Mouse (Mus musculus) CH12.LX (cell line): ENCODE measurements around the gene Tanc1. TPM values are rescaled to one million over a fixed set of nuclear protein-coding genes. Genes with fewer than 3 reads are reported as not detected.

ENCODE experiments used
- DNase-seq: peaks from one replicate; pipeline ENCODE4 v3.0.0-alpha.2; 2013; ENCODE audit errors: extremely low read depth
- H3K27ac ChIP-seq: 2 replicates; pipeline ENCODE4 v1.5.1; 2012; ENCODE audit warnings: low read depth, mild to moderate bottlenecking, control low read depth, moderate library complexity; ENCODE audit not compliant: insufficient read depth
- H3K27me3 ChIP-seq: replicated peaks from 2 replicates; pipeline ENCODE3; 2012; ENCODE audit warnings: inconsistent platforms
- H3K36me3 ChIP-seq, 2 experiments: replicated peaks in 1 of 2; 2 replicates each; pipeline versions ENCODE3 to v1.6.1; 2012; ENCODE audit warnings: inconsistent platforms in 1 of 2, low read length in 1 of 2, mild to moderate bottlenecking in 1 of 2, mixed read lengths in 1 of 2, moderate library complexity in 1 of 2; ENCODE audit not compliant: control insufficient read depth in 1 of 2, insufficient read depth in 1 of 2
- H3K4me1 ChIP-seq, 2 experiments: 2 replicates each; pipeline ENCODE4 v1.6.1; 2012; ENCODE audit warnings: inconsistent platforms in 1 of 2, moderate library complexity in 1 of 2; ENCODE audit not compliant: insufficient read depth in 2 of 2, control insufficient read depth in 1 of 2
- H3K4me2 ChIP-seq: 2 replicates; pipeline ENCODE4 v1.6.1; 2012; ENCODE audit warnings: low read depth, mild to moderate bottlenecking, control low read depth; ENCODE audit not compliant: poor library complexity, insufficient read depth, severe bottlenecking
- H3K4me3 ChIP-seq, 3 experiments: fragments of 150-350 bp in 1 of 3; sonication (generic) in 1 of 3; replicated peaks in 1 of 3; 2 replicates each; pipeline versions ENCODE3 to v1.5.1; 2011 to 2012; ENCODE audit warnings: low read depth in 2 of 3, low read length in 2 of 3, mild to moderate bottlenecking in 2 of 3, moderate library complexity in 2 of 3, control low read depth in 1 of 3, improper control_type of control experiment in 1 of 3, inconsistent platforms in 1 of 3, mixed read lengths in 1 of 3; ENCODE audit not compliant: poor library complexity in 1 of 3
- H3K79me2 ChIP-seq: replicated peaks from 2 replicates; pipeline ENCODE4 v1.6.1; 2012; ENCODE audit warnings: mild to moderate bottlenecking, moderate library complexity; ENCODE audit not compliant: control insufficient read depth, poor library complexity, insufficient read depth, severe bottlenecking; ENCODE audit errors: extremely low read depth
- H3K9ac ChIP-seq: 2 replicates; pipeline ENCODE4 v1.6.1; 2012; ENCODE audit warnings: low read depth, mild to moderate bottlenecking, control low read depth, moderate library complexity; ENCODE audit not compliant: insufficient read depth
- H3K9me3 ChIP-seq: replicated peaks from 2 replicates; pipeline ENCODE3; 2012; ENCODE audit warnings: low read length, inconsistent platforms, mixed read lengths
- CHD2 ChIP-seq: IDR thresholded peaks from 2 replicates; pipeline ENCODE4 v1.6.1; 2011; ENCODE audit warnings: low read length, improper control_type of control experiment
- CTCF ChIP-seq, 2 experiments: IDR thresholded peaks in 1 of 2; conservative IDR thresholded peaks in 1 of 2; 2 replicates each; pipeline ENCODE4 v1.5.1; 2011 to 2012; ENCODE audit warnings: low read depth in 2 of 2, low read length in 2 of 2, improper control_type of control experiment in 1 of 2, inconsistent platforms in 1 of 2, mild to moderate bottlenecking in 1 of 2, moderate library complexity in 1 of 2
- ELF1 ChIP-seq: IDR thresholded peaks from 2 replicates; pipeline ENCODE4 v1.6.1; 2014; ENCODE audit warnings: low read depth, mild to moderate bottlenecking, inconsistent platforms, low read length, improper control_type of control experiment
- ETS1 ChIP-seq: conservative IDR thresholded peaks from 2 replicates; pipeline ENCODE4 v1.6.1; 2012; ENCODE audit warnings: low read depth, mild to moderate bottlenecking, inconsistent platforms, low read length, improper control_type of control experiment, moderate library complexity
- GABPA ChIP-seq: IDR thresholded peaks from 2 replicates; pipeline ENCODE4 v1.6.1; 2012; ENCODE audit warnings: low read depth, low read length, improper control_type of control experiment, inconsistent platforms; ENCODE audit not compliant: insufficient replicate concordance
- HCFC1 ChIP-seq: IDR thresholded peaks from 2 replicates; pipeline ENCODE4 v1.6.1; 2012; ENCODE audit warnings: low read depth, mild to moderate bottlenecking, inconsistent platforms, low read length, improper control_type of control experiment
- IRF4 ChIP-seq: IDR thresholded peaks from 2 replicates; pipeline ENCODE4 v1.6.1; 2014; ENCODE audit warnings: low read depth, mild to moderate bottlenecking, inconsistent platforms, low read length, improper control_type of control experiment
- JUN ChIP-seq: IDR thresholded peaks from 2 replicates; pipeline ENCODE4 v1.6.1; 2011; ENCODE audit warnings: low read depth, mild to moderate bottlenecking, low read length, improper control_type of control experiment, moderate library complexity; ENCODE audit not compliant: insufficient read depth
- JUND ChIP-seq: conservative IDR thresholded peaks from 2 replicates; pipeline ENCODE4 v1.6.1; 2011; ENCODE audit warnings: low read depth, low read length, improper control_type of control experiment
- KAT2A ChIP-seq: IDR thresholded peaks from 2 replicates; pipeline ENCODE4 v1.6.1; 2012; ENCODE audit warnings: low read length, improper control_type of control experiment, inconsistent platforms; ENCODE audit not compliant: insufficient replicate concordance
- MAX ChIP-seq: IDR thresholded peaks from 2 replicates; pipeline ENCODE4 v1.6.1; 2011; ENCODE audit warnings: low read length, improper control_type of control experiment
- MEF2A ChIP-seq: IDR thresholded peaks from 2 replicates; pipeline ENCODE4 v1.6.1; 2014; ENCODE audit warnings: low read depth, mild to moderate bottlenecking, inconsistent platforms, low read length, improper control_type of control experiment, borderline replicate concordance
- NELFE ChIP-seq: IDR thresholded peaks from 2 replicates; pipeline ENCODE4 v1.6.1; 2011; ENCODE audit warnings: low read depth, low read length, improper control_type of control experiment
- NRF1 ChIP-seq: IDR thresholded peaks from 2 replicates; pipeline ENCODE4 v1.6.1; 2014; ENCODE audit warnings: low read depth, mild to moderate bottlenecking, inconsistent platforms, low read length, improper control_type of control experiment, moderate library complexity
- RAD21 ChIP-seq: IDR thresholded peaks from 2 replicates; pipeline ENCODE4 v1.6.1; 2011; ENCODE audit warnings: low read depth, mild to moderate bottlenecking, low read length, improper control_type of control experiment, moderate library complexity
- TCF12 ChIP-seq: IDR thresholded peaks from 2 replicates; pipeline ENCODE4 v1.6.1; 2014; ENCODE audit warnings: low read depth, mild to moderate bottlenecking, inconsistent platforms, low read length, improper control_type of control experiment
- UBTF ChIP-seq: IDR thresholded peaks from 2 replicates; pipeline ENCODE4 v1.6.1; 2012; ENCODE audit warnings: low read depth, mild to moderate bottlenecking, inconsistent platforms, low read length, improper control_type of control experiment, moderate library complexity
- USF1 ChIP-seq: IDR thresholded peaks from 2 replicates; pipeline ENCODE4 v1.6.1; 2014; ENCODE audit warnings: low read depth, mild to moderate bottlenecking, inconsistent platforms, low read length, improper control_type of control experiment
- ZKSCAN1 ChIP-seq: IDR thresholded peaks from 2 replicates; pipeline ENCODE4 v1.6.1; 2012; ENCODE audit warnings: low read depth, inconsistent platforms, low read length, improper control_type of control experiment, borderline replicate concordance
- ZNF384 ChIP-seq: IDR thresholded peaks from 2 replicates; pipeline ENCODE4 v1.6.1; 2012; ENCODE audit warnings: low read depth, low read length, improper control_type of control experiment, inconsistent platforms
- dilution Hi-C: fragments of 300-500 bp; cut with MboI; formaldehyde crosslinking; loops from 2 replicates; pipeline ENCODE4 v1.14.3; 2020; ENCODE audit warnings: low sequenced_read_pairs; ENCODE audit not compliant: extremely low pct_unique_long_range_greater_than_20kb, extremely low pct_ligation_motif_present
- in situ Hi-C: fragments of 300-500 bp; cut with MboI; formaldehyde crosslinking; loops from 3 replicates; pipeline ENCODE4 v1.14.3; 2019; ENCODE audit warnings: low sequenced_read_pairs, low pct_ligation_motif_present, low pct_unique_long_range_greater_than_20kb, mixed read lengths
- polyA plus RNA-seq: library from polyadenylated mRNA; unstranded; fragments of >175 nt; gene quantifications from 2 replicates; pipeline ENCODE4 v1.2.1, GENCODE M21; 2012; ENCODE audit warnings: low read depth; ENCODE audit not compliant: insufficient read length
- total RNA-seq, 2 experiments: library from RNA; depleted of rRNA; stranded (reverse); fragments of 300-350 nt in 1 of 2; fragments of >200 nt in 1 of 2; gene quantifications; 2 replicates each; pipeline ENCODE4 v1.2.3; 2012 to 2014

Tanc1 gene
- total and polyA plus RNA-seq, 3 experiments: 0.08 to 0.21 (median 0.08) TPM

- no peaks in the 10 kb centered on the region for H3K27me3 ChIP-seq
- DNase-seq: no peak
- H3K27ac ChIP-seq: no peak overlapping the region
- H3K4me3 ChIP-seq: no peak overlapping the region
- TF ChIP-seq USF1: no peak
- TF ChIP-seq ETS1: no peak
- no peak for TF ChIP-seq ZNF384
- TF ChIP-seq JUN: no peak
- TF ChIP-seq RAD21: no peak
- TF ChIP-seq NELFE: no peak
- TF ChIP-seq ZKSCAN1: no peak
- no peak for TF ChIP-seq JUND
- no peak for TF ChIP-seq HCFC1
- no peak for TF ChIP-seq IRF4
- TF ChIP-seq TCF12: no peak
- no peak for TF ChIP-seq GABPA
- TF ChIP-seq CHD2: no peak
- TF ChIP-seq MEF2A: no peak
- no peak for TF ChIP-seq NRF1
- TF ChIP-seq CTCF (conservative IDR thresholded peaks at IDR 0.05 in 1 of 2, IDR thresholded peaks at IDR 0.05 in 1 of 2; ENCODE audit: low read depth in 2 of 2, low read length in 2 of 2): no peak
- TF ChIP-seq KAT2A: no peak
- no peak for TF ChIP-seq ELF1
- no peaks in the 10 kb centered on the region for H3K79me2 ChIP-seq
- peaks cover 0 to 3% of the 10 kb centered on the region in 2 experiments; a peak in 1 of 4 replicates for H3K4me1 ChIP-seq
- no peak overlapping the region for H3K4me2 ChIP-seq
- dilution Hi-C loops (no loop called here), in situ Hi-C loops (no loop called here)
- H3K9me3 ChIP-seq: no peaks in the 10 kb centered on the region
- no peak overlapping the region for H3K9ac ChIP-seq
- H3K36me3 ChIP-seq: no peaks in the 10 kb centered on the region
Measured at GRCm38 (mm10) chr2:59780240-59780639, 168.4 kb downstream of the Tanc1 start.

- dilution Hi-C loops: no loop called here
- Histone ChIP-seq H3K4me1 (0 out of 4 replicates have a peak, but pooled peaks cover 0 to 3% of the 10 kb centered on the region in 2 experiments), H3K27me3 (no peaks in the 10 kb centered on the region), H3K36me3 (no peaks in the 10 kb centered on the region), H3K27ac (no peak overlapping the region), H3K9ac (no peak overlapping the region), H3K4me2 (no peak overlapping the region), H3K4me3 (no peak overlapping the region), H3K9me3 (no peaks in the 10 kb centered on the region), H3K79me2 (no peaks in the 10 kb centered on the region)
- TF ChIP-seq NELFE (no peak), MAX (no peak), UBTF (no peak), JUN (no peak)
- in situ Hi-C loops: no loop called here
- DNase-seq: no peak
Measured at GRCm38 (mm10) chr2:59783055-59783831, 171.4 kb downstream of the Tanc1 start.
